Mouse (Mus musculus) left cerebral cortex, postnatal 25 days (tissue): ENCODE measurements around the gene Cyp4f37. TPM values are rescaled to one million over a fixed set of nuclear protein-coding genes. Genes with fewer than 3 reads are reported as not detected.
"Not testable (repeated sequence)": the region's sequence is repeated elsewhere in the genome, so short reads cannot be mapped to it uniquely, and the experiment has no call there.

ENCODE experiments used
- DNase-seq, 2 experiments: peaks; one replicate each; pipeline ENCODE4 v3.0.0; 2022; ENCODE audit warnings: low spot score in 2 of 2, mixed read lengths in 1 of 2
- intact Hi-C: fragments of 180-260 bp; cut with DNase I; formaldehyde crosslinking; loops from one replicate; pipeline ENCODE4 v1.15.1; 2025
- total RNA-seq, 2 experiments: library from RNA; stranded (reverse); gene quantifications; 2 replicates each; pipeline ENCODE4 v1.2.3; 2021

The Cyp4f37 gene
- total RNA-seq: not detected

- intact Hi-C loops, DNase-seq: not testable (repeated sequence)
These were observed at the start of gene Cyp4f37 for GRCm38 (mm10) chr17:32621018-32621417. TSS of gene Cyp4f37 (plus strand) at chr17:32621309.

- DNase-seq, intact Hi-C loops: not testable (repeated sequence)
These were observed 47.8 kb upstream of the Cyp4f37 start for GRCm38 (mm10) chr17:32573286-32573685.

GRCm38 (mm10) chr17:32577496-32578186 is 43.5 kb upstream of the Cyp4f37 start:
- intact Hi-C loops: no loop called here
- no peak for DNase-seq

- no peak for DNase-seq
- intact Hi-C loops: no loop called here
These were observed 24.6 kb upstream of the Cyp4f37 start for GRCm38 (mm10) chr17:32596494-32596893.

- peak; percentile 1 to 4 for DNase-seq
- intact Hi-C loops: no loop called here
These were observed 13.1 kb upstream of the Cyp4f37 start for GRCm38 (mm10) chr17:32608055-32608454.

GRCm38 (mm10) chr17:32610231-32610630 is 10.9 kb upstream of the Cyp4f37 start:
- DNase-seq, intact Hi-C loops: not testable (repeated sequence)

GRCm38 (mm10) chr17:32610896-32611295 is 10.2 kb upstream of the Cyp4f37 start:
- intact Hi-C loops: no loop called here
- no peak for DNase-seq

GRCm38 (mm10) chr17:32612417-32612816 is 8.7 kb upstream of the Cyp4f37 start:
- no peak for DNase-seq
- intact Hi-C loops: no loop called here

GRCm38 (mm10) chr17:32617252-32617651 is 3.9 kb upstream of the Cyp4f37 start:
- DNase-seq: no peak
- intact Hi-C loops: no loop called here

GRCm38 (mm10) chr17:32629726-32630125 is 8.6 kb downstream of the Cyp4f37 start:
- DNase-seq: not testable (repeated sequence)
- intact Hi-C loops: loop anchor here (5.0 kb wide), 1 partner anchor 87 kb away; no protein-coding TSS in a partner anchor

- intact Hi-C loops: no loop called here
- DNase-seq: no peak
These were observed 10.8 kb downstream of the Cyp4f37 start for GRCm38 (mm10) chr17:32631936-32632335.

- intact Hi-C loops, DNase-seq: not testable (repeated sequence)
These were observed 13.3 kb downstream of the Cyp4f37 start for GRCm38 (mm10) chr17:32634242-32634971.

GRCm38 (mm10) chr17:32634972-32635314 is 13.8 kb downstream of the Cyp4f37 start:
- intact Hi-C loops: loop anchor here (5.0 kb wide), 2 partner anchors 83 to 307 kb away; no protein-coding TSS in a partner anchor
- peak; percentile 80 to 82 for DNase-seq

GRCm38 (mm10) chr17:32636341-32636740 is 15.2 kb downstream of the Cyp4f37 start:
- no peak for DNase-seq
- intact Hi-C loops: loop anchor here (5.0 kb wide), 2 partner anchors 84 to 306 kb away; no protein-coding TSS in a partner anchor

GRCm38 (mm10) chr17:32637151-32637550 is 16.0 kb downstream of the Cyp4f37 start:
- no peak for DNase-seq
- intact Hi-C loops: loop anchor here (5.0 kb wide), 2 partner anchors 85 to 305 kb away; no protein-coding TSS in a partner anchor

GRCm38 (mm10) chr17:32646631-32647030 is 25.5 kb downstream of the Cyp4f37 start:
- intact Hi-C loops: no loop called here
- DNase-seq: no peak

GRCm38 (mm10) chr17:32653860-32654259 is 32.8 kb downstream of the Cyp4f37 start:
- no peak for DNase-seq
- intact Hi-C loops: no loop called here

- intact Hi-C loops: no loop called here
These were observed 35.9 kb downstream of the Cyp4f37 start for GRCm38 (mm10) chr17:32657041-32657440.

GRCm38 (mm10) chr17:32658246-32658645 is 37.1 kb downstream of the Cyp4f37 start:
- no peak for DNase-seq
- intact Hi-C loops: no loop called here

More at GRCm38 (mm10) chr17:32657041-32657440, 35.9 kb downstream of the Cyp4f37 start:
- DNase-seq: no peak

- peak in 1 of 2 experiments; percentile 5 for DNase-seq
These were observed 37.6 kb downstream of the Cyp4f37 start, which contains the start of gene Cyp4f40 for GRCm38 (mm10) chr17:32658712-32659111. TSS of gene Cyp4f40 (plus strand) at chr17:32658900.

GRCm38 (mm10) chr17:32673976-32674375 is 52.9 kb downstream of the Cyp4f37 start:
- intact Hi-C loops: no loop called here
- no peak for DNase-seq

More at GRCm38 (mm10) chr17:32658712-32659111, 37.6 kb downstream of the Cyp4f37 start, which contains the start of gene Cyp4f40:
- intact Hi-C loops: no loop called here
